ENCODE assay signal across 8 mouse cellular contexts in the genomic region with DNA sequence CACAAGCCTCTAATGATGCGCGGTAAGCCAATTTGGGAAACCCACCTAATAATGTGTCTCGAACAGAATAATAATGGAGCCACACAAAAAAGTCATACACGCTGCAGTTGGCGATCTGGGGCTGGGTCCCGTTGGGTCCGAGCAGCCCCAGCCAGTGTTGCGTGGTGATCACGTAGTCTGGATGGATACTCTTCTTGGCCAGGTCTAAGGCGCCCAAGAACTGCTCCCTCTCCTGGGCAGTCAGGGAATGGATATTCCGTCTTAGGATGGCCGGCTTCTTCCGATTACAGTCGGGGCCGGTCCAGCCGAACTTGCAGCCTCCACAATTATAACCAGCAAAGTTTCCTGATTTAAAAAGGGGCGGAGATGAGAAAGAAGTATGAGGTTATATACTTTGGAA. TPM values are rescaled to one million over a fixed set of nuclear protein-coding genes. Genes with fewer than 3 reads are reported as not detected.
A peak's percentile ranks its signal among the peaks of the same experiment; 100 is the strongest.
DNase-seq lines count a peak whose midpoint lies in the region; ATAC-seq and TF ChIP-seq lines count a peak whose summit lies in the region.

No protein-coding gene starts in this region.

- H3K4me1 ChIP-seq in lung, embryonic 14.5 days (ENCODE audit: insufficient read depth) = no peaks in the 10 kb centered on the region
- peaks cover 3% of the 10 kb centered on the region; the same call in 1 of the 2 replicates for H3K4me1 ChIP-seq in forebrain, embryonic 11.5 days (replicated peaks; ENCODE audit: control insufficient read depth, insufficient read depth, low read length)
- H3K4me1 ChIP-seq in kidney, postnatal 0 days (replicated peaks; ENCODE audit: insufficient read depth, low read length) = no peaks in the 10 kb centered on the region

- no peak overlapping the region for H3K27ac ChIP-seq in lung, embryonic 14.5 days (ENCODE audit: low read depth)
- no peak overlapping the region for H3K27ac ChIP-seq in forebrain, embryonic 11.5 days (ENCODE audit: low read depth, low read length)
- H3K27ac ChIP-seq in kidney, postnatal 0 days = no peak overlapping the region

- TF ChIP-seq CTCF in lung, embryonic 14.5 days (IDR thresholded peaks at IDR 0.05; ENCODE audit: low read depth) = peak; percentile 32; the same call in 1 of the 2 replicates
- peak; percentile 50; the same call in 1 of the 2 replicates for TF ChIP-seq CTCF in kidney, postnatal 0 days (IDR thresholded peaks at IDR 0.05; ENCODE audit: low read depth)

- 84% methylated on average over 17 of the region's 17 CpGs for WGBS in lung, embryonic 14.5 days
- WGBS in forebrain, embryonic 11.5 days = 65% methylated on average over 17 of the region's 17 CpGs
- 78% methylated on average over 17 of the region's 17 CpGs for WGBS in kidney, postnatal 0 days

- no peaks in the 10 kb centered on the region for H3K9me3 ChIP-seq in lung, embryonic 14.5 days (ENCODE audit: low read depth, low read length)
- no peaks in the 10 kb centered on the region for H3K9me3 ChIP-seq in forebrain, embryonic 11.5 days (ENCODE audit: control insufficient read depth, low read length)
- no peaks in the 10 kb centered on the region for H3K9me3 ChIP-seq in kidney, postnatal 0 days (replicated peaks; ENCODE audit: low read length)

- no peaks in the 10 kb centered on the region for H3K36me3 ChIP-seq in lung, embryonic 14.5 days (ENCODE audit: insufficient read depth)
- H3K36me3 ChIP-seq in forebrain, embryonic 11.5 days (ENCODE audit: control insufficient read depth, insufficient read depth, low read length) = no peaks in the 10 kb centered on the region
- H3K36me3 ChIP-seq in kidney, postnatal 0 days (ENCODE audit: insufficient read depth, low read length) = no peaks in the 10 kb centered on the region

- ATAC-seq in lung, embryonic 14.5 days (ENCODE audit: insufficient read depth) = no peak
- peak; percentile 49; the same call in 1 of the 2 replicates for ATAC-seq in forebrain, embryonic 11.5 days (replicated peaks; ENCODE audit: low FRiP score)
- ATAC-seq in kidney, postnatal 0 days (replicated peaks; ENCODE audit: low FRiP score, low read depth) = no peak
- no peak for ATAC-seq in activated CD4-positive, CD25-positive, alpha-beta regulatory T cell, adult 4 months

- no peaks in the 10 kb centered on the region for H3K27me3 ChIP-seq in lung, embryonic 14.5 days (ENCODE audit: insufficient read depth, low read length)
- H3K27me3 ChIP-seq in forebrain, embryonic 11.5 days (ENCODE audit: control insufficient read depth, insufficient read depth, low read length) = 0 out of 2 replicates have a peak, but pooled peaks cover 2% of the 10 kb centered on the region
- no peaks in the 10 kb centered on the region for H3K27me3 ChIP-seq in kidney, postnatal 0 days (ENCODE audit: insufficient read depth, low read length)

- no peak overlapping the region for H3K4me2 ChIP-seq in lung, embryonic 14.5 days
- peak overlapping the region; percentile 18; the same call in 1 of the 2 replicates for H3K4me2 ChIP-seq in forebrain, embryonic 11.5 days (ENCODE audit: low read depth, low read length, severe bottlenecking)
- H3K4me2 ChIP-seq in kidney, postnatal 0 days (ENCODE audit: low read length) = no peak overlapping the region

- no peak overlapping the region for H3K4me3 ChIP-seq in lung, embryonic 14.5 days (ENCODE audit: low read depth, low read length)
- no peak overlapping the region for H3K4me3 ChIP-seq in forebrain, embryonic 11.5 days (ENCODE audit: low read depth, low read length)
- H3K4me3 ChIP-seq in kidney, postnatal 0 days (replicated peaks; ENCODE audit: low read depth, low read length) = no peak overlapping the region

- no peak overlapping the region for H3K9ac ChIP-seq in lung, embryonic 14.5 days
- H3K9ac ChIP-seq in forebrain, embryonic 11.5 days (ENCODE audit: low read length) = no peak overlapping the region
- H3K9ac ChIP-seq in kidney, postnatal 0 days (ENCODE audit: low read depth, low read length) = no peak overlapping the region

- DNase-seq in cerebellum, postnatal 36 days = peak; percentile 7 to 24
- no peak for DNase-seq in cerebellum, adult 9-11 months
- no peak for DNase-seq in lung, embryonic 14.5 days
- DNase-seq in lung, adult 18-20 months = no peak
- no peak for DNase-seq in forebrain, embryonic 11.5 days (ENCODE audit: low spot score)
- peak; percentile 24 for DNase-seq in kidney, postnatal 0 days (ENCODE audit: low spot score)
- no peak for DNase-seq in thymus, adult 18-20 months

RNA-seq across cellular contexts. Expression of a gene that starts 9.1 kb away (rescaled TPM):
- polyA plus RNA-seq in lung, embryonic 14.5 days (2014; fragmentation: Nextera tagmentation; extraction: Ambion mirVana) = 1.1 and 1.2 TPM in 2 replicates
- 8.5 and 9.7 TPM in 2 replicates for polyA plus RNA-seq in forebrain, embryonic 11.5 days (2014; fragmentation: Nextera tagmentation; extraction: Ambion mirVana)
- polyA plus RNA-seq in kidney, postnatal 0 days (2015; fragmentation: Nextera tagmentation; extraction: Ambion mirVana) = 0.37 and 0.45 TPM in 2 replicates
- polyA plus RNA-seq in activated CD4-positive, CD25-positive, alpha-beta regulatory T cell, adult 4 months (2017; shearing (Covaris generic)) = under 1 TPM in 1 of 2 experiments, not detected in 1; 0.32 TPM

Comparison
In these comparisons a context has a peak if more than half of its experiments do, and no peak if none do; other contexts are left out.
1. DNase-seq: peak in cerebellum, postnatal 36 days (2 of 2) and kidney, postnatal 0 days (single experiment); none in cerebellum, adult 9-11 months (single experiment), lung, embryonic 14.5 days (single experiment), lung, adult 18-20 months (0 of 2), forebrain, embryonic 11.5 days (single experiment) and thymus, adult 18-20 months (0 of 2).